Mouse (Mus musculus) testis, postnatal 14 days (tissue): ENCODE data around the gene Ubc.

ENCODE experiments used
- DNase-seq: peaks from one replicate; pipeline ENCODE4 v3.0.0; 2021; ENCODE audit warnings: low spot score

The Ubc gene

GRCm38 (mm10) chr5:125382673-125383558, 7.1 kb downstream of the Ubc start:
- DNase-seq = no peak

GRCm38 (mm10) chr5:125381954-125382672, 7.9 kb downstream of the Ubc start:
- DNase-seq = no peak

- DNase-seq = no peak
Measured at GRCm38 (mm10) chr5:125378919-125379318, 11.1 kb downstream of the Ubc start.

GRCm38 (mm10) chr5:125377214-125377613, 12.8 kb downstream of the Ubc start:
- DNase-seq = no peak

- no peak for DNase-seq
Measured at GRCm38 (mm10) chr5:125375871-125376270, 14.1 kb downstream of the Ubc start.

- DNase-seq = no peak
Measured at GRCm38 (mm10) chr5:125372027-125372426, 18.0 kb downstream of the Ubc start.

GRCm38 (mm10) chr5:125370950-125371693, 18.9 kb downstream of the Ubc start:
- no peak for DNase-seq

GRCm38 (mm10) chr5:125368568-125368967, 21.4 kb downstream of the Ubc start:
- DNase-seq = no peak

GRCm38 (mm10) chr5:125368156-125368555, 21.8 kb downstream of the Ubc start:
- no peak for DNase-seq

GRCm38 (mm10) chr5:125364851-125365429, 25.1 kb downstream of the Ubc start:
- no peak for DNase-seq

- no peak for DNase-seq
Measured at GRCm38 (mm10) chr5:125363894-125364293, 26.1 kb downstream of the Ubc start.

GRCm38 (mm10) chr5:125360981-125361510, 29.0 kb downstream of the Ubc start:
- DNase-seq = peak; percentile 55

- no peak for DNase-seq
Measured at GRCm38 (mm10) chr5:125360566-125360965, 29.4 kb downstream of the Ubc start.

GRCm38 (mm10) chr5:125358270-125358608, 31.8 kb downstream of the Ubc start:
- DNase-seq = no peak

GRCm38 (mm10) chr5:125357543-125358269, 32.3 kb downstream of the Ubc start:
- DNase-seq = no peak

GRCm38 (mm10) chr5:125355650-125356049, 34.4 kb downstream of the Ubc start:
- DNase-seq = no peak

GRCm38 (mm10) chr5:125354885-125355492, 35.0 kb downstream of the Ubc start:
- no peak for DNase-seq

- no peak for DNase-seq
Measured at GRCm38 (mm10) chr5:125352781-125353294, 37.2 kb downstream of the Ubc start.

GRCm38 (mm10) chr5:125351939-125352338, 38.1 kb downstream of the Ubc start:
- DNase-seq = no peak

GRCm38 (mm10) chr5:125351057-125351456, 38.9 kb downstream of the Ubc start:
- DNase-seq = no peak

- no peak for DNase-seq
Measured at GRCm38 (mm10) chr5:125349391-125349790, 40.6 kb downstream of the Ubc start.
